Comparison of ENCODE assay signal across 8 mouse cellular contexts in the genomic region with DNA sequence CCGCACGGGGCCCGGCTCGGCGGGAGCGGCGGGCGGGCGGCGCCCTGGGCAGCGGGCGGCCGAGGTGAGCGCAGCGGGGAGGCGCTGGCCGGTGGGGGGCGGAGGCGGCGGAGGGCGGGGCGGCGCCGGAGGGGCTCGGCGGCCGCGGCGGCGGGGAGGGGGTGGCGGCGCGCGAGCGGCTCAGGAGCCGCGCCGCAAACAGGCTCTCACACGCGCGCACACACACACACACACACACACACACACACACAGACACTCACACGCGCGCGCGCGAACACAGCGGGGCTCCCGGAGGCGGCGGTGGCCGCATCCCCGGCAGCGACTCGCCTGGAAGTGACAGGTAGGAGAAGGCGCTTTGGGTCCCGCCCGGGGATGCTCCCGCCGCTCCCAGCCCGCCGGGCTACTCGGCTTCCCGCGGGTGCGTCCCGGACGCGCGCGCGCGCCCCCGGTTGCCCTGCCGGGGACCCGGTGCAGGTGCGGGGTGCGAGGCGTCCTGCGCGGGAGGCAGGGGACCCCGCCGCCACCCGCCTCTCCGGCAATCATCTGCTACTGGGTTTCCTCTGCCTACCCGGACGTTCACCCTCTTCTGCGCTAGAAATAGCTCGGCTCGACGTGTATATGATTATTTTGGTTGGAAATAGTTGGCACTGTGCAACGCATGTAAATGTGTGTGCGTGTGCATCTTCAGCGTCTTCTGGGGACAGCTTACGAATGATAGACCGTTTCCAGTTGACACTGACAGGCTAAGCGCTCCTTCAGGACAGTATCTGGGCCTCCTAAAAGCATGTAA. TPM values are rescaled to one million over a fixed set of nuclear protein-coding genes. Genes with fewer than 3 reads are reported as not detected.
DNase-seq lines count a peak whose midpoint lies in the region; ATAC-seq lines count a peak whose summit lies in the region.

No protein-coding gene starts in this region.

- peaks cover 5% of the 10 kb centered on the region; the same call in 1 of the 2 replicates for H3K4me1 ChIP-seq in hindbrain, embryonic 14.5 days (replicated peaks; ENCODE audit: control insufficient read depth, insufficient read depth, low read length)

- peak; percentile 74 for ATAC-seq in hindbrain, embryonic 14.5 days (ENCODE audit: low FRiP score)
- ATAC-seq in megakaryocyte, adult 5-6 weeks (ENCODE audit: poor library complexity, severe bottlenecking), result peak; percentile 37

- H3K36me3 ChIP-seq in hindbrain, embryonic 14.5 days (replicated peaks; ENCODE audit: control insufficient read depth, insufficient read depth), result no peaks in the 10 kb centered on the region

- H3K27me3 ChIP-seq in hindbrain, embryonic 14.5 days (ENCODE audit: control insufficient read depth, insufficient read depth, low read length), result no peaks in the 10 kb centered on the region

- H3K9me3 ChIP-seq in hindbrain, embryonic 14.5 days (ENCODE audit: control insufficient read depth, low read length), result no peaks in the 10 kb centered on the region

- under 1% methylated on average over 55 of the region's 97 CpGs for WGBS in hindbrain, embryonic 14.5 days

- H3K27ac ChIP-seq in hindbrain, embryonic 14.5 days, result peak overlapping the region; percentile 98

- H3K4me3 ChIP-seq in hindbrain, embryonic 14.5 days (replicated peaks; ENCODE audit: low read length), result peak overlapping the region; percentile 82

- peak; percentile 87 for DNase-seq in ZHBTc4 (ENCODE audit: low read depth, low spot score)
- peak; percentile 83 to 84 for DNase-seq in cerebellum, postnatal 14 days
- DNase-seq in gastrocnemius, adult 18-20 months (ENCODE audit: low spot score), result peak; percentile 28
- peak; percentile 62 for DNase-seq in hindbrain, embryonic 14.5 days (ENCODE audit: low spot score)
- peak; percentile 24 to 32 for DNase-seq in left cerebral cortex, adult 8-10 months (ENCODE audit: low spot score in 2 of 2)
- DNase-seq in right cerebral cortex, postnatal 10 days (ENCODE audit: low spot score in 2 of 2), result peak; percentile 61 to 68
- peak; percentile 56 to 65 for DNase-seq in urinary bladder, postnatal 4 days (ENCODE audit: low spot score in 2 of 2)

- H3K4me2 ChIP-seq in hindbrain, embryonic 14.5 days (replicated peaks), result peak overlapping the region; percentile 54

- H3K9ac ChIP-seq in hindbrain, embryonic 14.5 days, result peak overlapping the region; percentile 93

RNA-seq across cellular contexts. Expression of a gene that starts 0.8 kb away (rescaled TPM):
- total RNA-seq in gastrocnemius, adult 18-20 months (2021), result 10 to 100 TPM; 14.2 to 18.7 TPM
- polyA plus RNA-seq in hindbrain, embryonic 14.5 days (2014; fragmentation: Nextera tagmentation; extraction: Ambion mirVana), result 41.4 and 46.2 TPM in 2 replicates
- 10 to 100 TPM; 57.9 to 85.4 (median 73.2) TPM for total RNA-seq in left cerebral cortex, adult 8-10 months (2022)
- total RNA-seq in megakaryocyte, adult 5-6 weeks (2015), result 7.0 and 8.5 TPM in 2 replicates
- 5.2 and 7.1 TPM in 2 replicates for total RNA-seq in megakaryocyte, adult 5-6 weeks (2017)

Comparison
In these comparisons a context has a peak if more than half of its experiments do, and no peak if none do; other contexts are left out.
1. Peak in every context shown above with its lines: DNase-seq, ATAC-seq, H3K4me3 ChIP-seq and H3K27ac ChIP-seq.
2. DNase-seq: peak in every context shown above with its lines; median percentile 87 in ZHBTc4; 84 in cerebellum, postnatal 14 days; 64 in right cerebral cortex, postnatal 10 days; 62 in hindbrain, embryonic 14.5 days; 60 in urinary bladder, postnatal 4 days; 28 in gastrocnemius, adult 18-20 months; 28 in left cerebral cortex, adult 8-10 months.